Mouse (Mus musculus) B cell, adult 62 days (primary cell): Measurements from ENCODE around the gene Foxi1. TPM values are rescaled to one million over a fixed set of nuclear protein-coding genes. Genes with fewer than 3 reads are reported as not detected.

Source experiments
- total RNA-seq: library from RNA; stranded (reverse); gene quantifications from 4 replicates; pipeline ENCODE4 v1.2.4, GENCODE M21; 2023

Foxi1 gene
- not detected in 4 replicates for total RNA-seq

GRCm38 (mm10) chr11:34207989-34208388 lies at the start of gene Foxi1:
Foxi1 (minus strand) TSS chr11:34208089.

Other genes with a start within 250 kb of the Foxi1 start
- gene Kcnmb1, start 245.1 kb downstream of the Foxi1 start, total RNA-seq, result not detected in 4 replicates
- 0.30 TPM in 1 of 4 replicates, not detected in the others for gene Kcnip1, start 214.9 kb downstream of the Foxi1 start, total RNA-seq
- gene Lcp2, start 161.2 kb downstream of the Foxi1 start, total RNA-seq, result 1.3 to 2.9 TPM (median 2.6 TPM) in 4 replicates
- not detected in 4 replicates for gene 4930469K13Rik, start 109.5 kb downstream of the Foxi1 start, total RNA-seq
- not detected in 4 replicates for gene Fam196b, start 106.7 kb upstream of the Foxi1 start, total RNA-seq